Mouse (Mus musculus) kidney, adult 2 months (tissue): ENCODE results near the gene Polg.

Experiments used
- CTCF ChIP-seq: fragments of 200-500 bp; conservative IDR thresholded peaks from 2 replicates; pipeline ENCODE4 v1.5.1; 2011; ENCODE audit warnings: low read depth, mild to moderate bottlenecking, control low read depth, low read length, moderate library complexity, mixed read lengths; ENCODE audit not compliant: insufficient read depth, insufficient read length
- POLR2A ChIP-seq: fragments of 200-500 bp; IDR thresholded peaks from one replicate; pipeline ENCODE4 v1.6.1; 2011; ENCODE audit warnings: low read depth, low read length, control low read depth

GRCm38 (mm10) chr7:79466053-79466901 lies at the start of gene Polg:
- TF ChIP-seq POLR2A = peak; percentile 73
- no peak for TF ChIP-seq CTCF
